Comparison of ENCODE assay signal across 28 mouse cellular contexts in the genomic region with DNA sequence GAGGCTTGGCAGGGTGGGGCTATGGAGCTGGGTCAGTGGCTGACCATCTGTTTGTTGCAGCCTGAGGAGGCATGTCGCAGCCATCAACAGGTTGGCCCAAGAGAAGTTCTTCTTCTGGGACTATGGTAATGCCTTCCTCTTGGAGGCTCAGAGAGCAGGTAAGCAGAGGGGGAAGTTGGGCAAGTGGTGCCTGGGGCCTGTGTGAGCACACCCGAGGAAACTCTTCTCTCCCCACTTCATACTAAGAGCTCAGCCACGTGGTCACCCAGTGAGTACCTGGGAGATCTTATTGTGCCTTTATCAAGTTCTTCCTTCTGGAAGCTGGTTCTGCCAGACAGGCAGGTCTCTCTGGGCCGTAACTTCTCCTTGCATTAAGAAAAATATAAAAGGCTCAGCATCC. TPM values are rescaled to one million over a fixed set of nuclear protein-coding genes. Genes with fewer than 3 reads are reported as not detected.
"Had no signal": no experiment of that assay in that cellular context is flagged by ENCODE, and none has a peak within 500 bp of the region (broad histone marks: within the 10 kb centered on the region; RNA-seq: fewer than 3 reads in every experiment).

No protein-coding gene starts in this region.

- H3K27ac ChIP-seq: kidney, postnatal 0 days; limb, embryonic 10.5 days; limb, embryonic 13.5 days; liver, embryonic 12.5 days; liver, embryonic 15.5 days; midbrain, embryonic 12.5 days; midbrain, embryonic 15.5 days; neural tube, embryonic 12.5 days; neural tube, embryonic 15.5 days had no signal

- H3K9ac ChIP-seq: limb, embryonic 13.5 days; liver, embryonic 12.5 days; liver, embryonic 15.5 days; lung, embryonic 14.5 days; midbrain, embryonic 12.5 days; midbrain, embryonic 15.5 days; neural tube, embryonic 12.5 days; neural tube, embryonic 15.5 days had no signal

- H3K4me2 ChIP-seq: limb, embryonic 13.5 days; liver, embryonic 12.5 days; liver, embryonic 15.5 days; lung, embryonic 14.5 days; midbrain, embryonic 12.5 days; midbrain, embryonic 15.5 days; neural tube, embryonic 12.5 days; neural tube, embryonic 15.5 days had no signal

- H3K27me3 ChIP-seq: limb, embryonic 13.5 days; liver, embryonic 15.5 days; midbrain, embryonic 12.5 days; midbrain, embryonic 15.5 days; neural tube, embryonic 12.5 days; neural tube, embryonic 15.5 days had no signal

- H3K9me3 ChIP-seq: limb, embryonic 10.5 days; limb, embryonic 13.5 days; liver, embryonic 12.5 days; liver, embryonic 15.5 days; midbrain, embryonic 12.5 days; midbrain, embryonic 15.5 days; neural tube, embryonic 12.5 days; neural tube, embryonic 15.5 days had no signal

- H3K4me1 ChIP-seq: limb, embryonic 13.5 days; liver, embryonic 12.5 days; liver, embryonic 15.5 days; midbrain, embryonic 12.5 days; midbrain, embryonic 15.5 days; neural tube, embryonic 12.5 days; neural tube, embryonic 15.5 days had no signal

- ATAC-seq: intestine, postnatal 0 days; liver, embryonic 12.5 days; midbrain, embryonic 15.5 days had no signal

- H3K36me3 ChIP-seq: limb, embryonic 10.5 days; limb, embryonic 13.5 days; liver, embryonic 12.5 days; liver, embryonic 15.5 days; midbrain, embryonic 12.5 days; midbrain, embryonic 15.5 days; neural tube, embryonic 12.5 days; neural tube, embryonic 15.5 days had no signal

- DNase-seq: kidney, adult 2 months; kidney, postnatal 36 days; liver; lung, embryonic 14.5 days; retina, postnatal 1 day; right cerebral cortex, postnatal 25 days; thymus, adult 2 months; thymus, postnatal 14 days; thymus, postnatal 4 days had no signal

- H3K4me3 ChIP-seq: limb, embryonic 10.5 days; limb, embryonic 13.5 days; liver, embryonic 12.5 days; liver, embryonic 15.5 days; midbrain, embryonic 12.5 days; midbrain, embryonic 15.5 days; neural tube, embryonic 12.5 days; neural tube, embryonic 15.5 days had no signal

RNA-seq across cellular contexts. Expression of gene Uroc1, which starts 14.1 kb away (rescaled TPM):
- total RNA-seq: layer of hippocampus, postnatal 14 days; left cerebral cortex, adult 8-10 months; left cerebral cortex, postnatal 25 days had no signal
- polyA plus RNA-seq: intestine, embryonic 14.5 days; lung, embryonic 14.5 days; midbrain, embryonic 12.5 days; midbrain, embryonic 15.5 days; neural tube, embryonic 12.5 days; neural tube, embryonic 15.5 days; small intestine, adult 2 months; stomach, embryonic 14.5 days; testis, adult 2 months had no signal

RNA-seq across cellular contexts. Expression of gene Chst13, which starts 22.2 kb away (rescaled TPM):
- total RNA-seq: layer of hippocampus, postnatal 14 days; left cerebral cortex, postnatal 25 days had no signal
- polyA plus RNA-seq: intestine, postnatal 0 days; limb, embryonic 10.5 days; lung, embryonic 14.5 days; midbrain, embryonic 12.5 days; midbrain, embryonic 15.5 days; neural tube, embryonic 12.5 days had no signal

RNA-seq across cellular contexts. Expression of gene BC048671, which starts 46.2 kb away (rescaled TPM):
- total RNA-seq: layer of hippocampus, postnatal 14 days; left cerebral cortex, adult 8-10 months; left cerebral cortex, postnatal 25 days had no signal
- polyA plus RNA-seq: intestine, embryonic 14.5 days; intestine, postnatal 0 days; kidney, adult 2 months; kidney, embryonic 14.5 days; kidney, postnatal 0 days; limb, embryonic 10.5 days; limb, embryonic 13.5 days; liver, embryonic 12.5 days; lung, embryonic 14.5 days; midbrain, embryonic 12.5 days; midbrain, embryonic 15.5 days; neural tube, embryonic 12.5 days; neural tube, embryonic 15.5 days; small intestine, adult 2 months; spleen, adult 2 months; stomach, embryonic 14.5 days; thymus, adult 2 months had no signal
